ENCODE assay signal across 11 mouse cellular contexts in genomic region chr5:135799746-135800145, GRCm38 (mm10). TPM values are rescaled to one million over a fixed set of nuclear protein-coding genes. Genes with fewer than 3 reads are reported as not detected.
DNase-seq lines count a peak whose midpoint lies in the region; ATAC-seq and TF ChIP-seq lines count a peak whose summit lies in the region.
"Had no signal": no experiment of that assay in that cellular context is flagged by ENCODE, and none has a peak within 500 bp of the region (broad histone marks: within the 10 kb centered on the region; RNA-seq: fewer than 3 reads in every experiment).

No protein-coding gene starts in this region.

- peak; percentile 63 for TF ChIP-seq CTCF in kidney, postnatal 0 days (IDR thresholded peaks at IDR 0.05; ENCODE audit: low read depth)

- ATAC-seq in kidney, postnatal 0 days (replicated peaks; ENCODE audit: low FRiP score, low read depth): no peak

- no peak overlapping the region for H3K27ac ChIP-seq in kidney, postnatal 0 days

- no peak overlapping the region for H3K9ac ChIP-seq in kidney, postnatal 0 days (ENCODE audit: low read depth, low read length)

- no peak overlapping the region for H3K4me2 ChIP-seq in kidney, postnatal 0 days (ENCODE audit: low read length)

- 46% methylated on average over 4 of the region's 4 CpGs for WGBS in kidney, postnatal 0 days

- DNase-seq in adrenal gland, postnatal 10 days: peak; percentile 23
- no peak for DNase-seq in adrenal gland, adult 18-20 months (ENCODE audit: low spot score in 2 of 2)
- DNase-seq in kidney, postnatal 0 days (ENCODE audit: low spot score): peak; percentile 6
- no peak for DNase-seq in kidney, adult 9 months
- DNase-seq in thymus, postnatal 4 days: peak; percentile 56
- no peak for DNase-seq in thymus, postnatal 14 days
- DNase-seq in frontal cortex, postnatal 25 days (ENCODE audit: low spot score in 2 of 2): no peak
- no peak for DNase-seq in frontal cortex, postnatal 10 days (ENCODE audit: low spot score in 2 of 2)

- H3K4me1 ChIP-seq in kidney, postnatal 0 days (replicated peaks; ENCODE audit: insufficient read depth, low read length): no peaks in the 10 kb centered on the region

- H3K9me3 ChIP-seq in kidney, postnatal 0 days (replicated peaks; ENCODE audit: low read length): no peaks in the 10 kb centered on the region

- H3K27me3 ChIP-seq in kidney, postnatal 0 days (ENCODE audit: insufficient read depth, low read length): no peaks in the 10 kb centered on the region

- no peaks in the 10 kb centered on the region for H3K36me3 ChIP-seq in kidney, postnatal 0 days (ENCODE audit: insufficient read depth, low read length)

- H3K4me3 ChIP-seq in kidney, postnatal 0 days (replicated peaks; ENCODE audit: low read depth, low read length): no peak overlapping the region

RNA-seq across cellular contexts. Expression of gene Srrm3, which starts 6.9 kb away (rescaled TPM):
- total RNA-seq in adrenal gland, postnatal 10 days (2021): 1 to 10 TPM; 2.5 to 4.3 TPM
- 1 to 10 TPM; 2.6 to 4.2 TPM for total RNA-seq in adrenal gland, adult 18-20 months (2021)
- 0.13 and 0.16 TPM in 2 replicates for polyA plus RNA-seq in kidney, postnatal 0 days (2015; fragmentation: Nextera tagmentation; extraction: Ambion mirVana)
- total RNA-seq: granulocyte monocyte progenitor cell, adult 5-6 weeks had no signal
- polyA plus RNA-seq: C2C12 had no signal

RNA-seq across cellular contexts. Expression of gene Mdh2, which starts 21.5 kb away (rescaled TPM):
- 1,000 to 10,000 TPM; 1,052 to 1,158 TPM for total RNA-seq in adrenal gland, postnatal 10 days (2021)
- 100 to 1,000 TPM; 474 to 759 TPM for total RNA-seq in adrenal gland, adult 18-20 months (2021)
- 752 and 801 TPM in 2 replicates for polyA plus RNA-seq in kidney, postnatal 0 days (2015; fragmentation: Nextera tagmentation; extraction: Ambion mirVana)

RNA-seq across cellular contexts. Expression of gene Styxl1, which starts 21.6 kb away (rescaled TPM):
- under 1 TPM; 0.27 to 0.73 TPM for total RNA-seq in adrenal gland, postnatal 10 days (2021)
- total RNA-seq in adrenal gland, adult 18-20 months (2021): under 1 TPM; 0.23 to 0.51 TPM
- polyA plus RNA-seq in kidney, postnatal 0 days (2015; fragmentation: Nextera tagmentation; extraction: Ambion mirVana): 0.53 and 0.54 TPM in 2 replicates
- total RNA-seq: layer of hippocampus, adult 18-20 months had no signal
- polyA plus RNA-seq: C2C12 had no signal

RNA-seq across cellular contexts. Expression of gene Tmem120a, which starts 55.5 kb away (rescaled TPM):
- total RNA-seq in adrenal gland, postnatal 10 days (2021): 10 to 100 TPM; 61.7 to 68.2 TPM
- total RNA-seq in adrenal gland, adult 18-20 months (2021): 10 to 100 TPM; 46.2 to 94.5 TPM
- polyA plus RNA-seq in kidney, postnatal 0 days (2015; fragmentation: Nextera tagmentation; extraction: Ambion mirVana): 80.1 and 81.7 TPM in 2 replicates

Comparison
In these comparisons a context has a peak if more than half of its experiments do, and no peak if none do; other contexts are left out.
1. DNase-seq: peak in adrenal gland, postnatal 10 days (single experiment), kidney, postnatal 0 days (single experiment) and thymus, postnatal 4 days (single experiment); none in adrenal gland, adult 18-20 months (0 of 2), kidney, adult 9 months (single experiment), thymus, postnatal 14 days (single experiment), frontal cortex, postnatal 25 days (0 of 2) and frontal cortex, postnatal 10 days (0 of 2).